Mouse (Mus musculus) cortical plate, adult 2 months (tissue): ENCODE results near the gene Mad1l1.

Source experiments
- CTCF ChIP-seq: fragments of 200-500 bp; IDR thresholded peaks from 2 replicates; pipeline ENCODE4 v1.5.1; 2011; ENCODE audit warnings: mild to moderate bottlenecking, control low read depth, low read length; ENCODE audit not compliant: insufficient read depth; ENCODE audit errors: extremely low read depth
- POLR2A ChIP-seq: fragments of 200-500 bp; IDR thresholded peaks from 2 replicates; pipeline ENCODE4 v1.6.1; 2011; ENCODE audit warnings: mild to moderate bottlenecking, low read length, control low read depth; ENCODE audit not compliant: insufficient read depth; ENCODE audit errors: extremely low read depth

GRCm38 (mm10) chr5:140089263-140089662, 232.1 kb downstream of the Mad1l1 start:
- TF ChIP-seq POLR2A (no peak), CTCF (no peak)
